Mouse (Mus musculus): ENCODE results near the gene Lhx9.

Gene Lhx9

DNA sequence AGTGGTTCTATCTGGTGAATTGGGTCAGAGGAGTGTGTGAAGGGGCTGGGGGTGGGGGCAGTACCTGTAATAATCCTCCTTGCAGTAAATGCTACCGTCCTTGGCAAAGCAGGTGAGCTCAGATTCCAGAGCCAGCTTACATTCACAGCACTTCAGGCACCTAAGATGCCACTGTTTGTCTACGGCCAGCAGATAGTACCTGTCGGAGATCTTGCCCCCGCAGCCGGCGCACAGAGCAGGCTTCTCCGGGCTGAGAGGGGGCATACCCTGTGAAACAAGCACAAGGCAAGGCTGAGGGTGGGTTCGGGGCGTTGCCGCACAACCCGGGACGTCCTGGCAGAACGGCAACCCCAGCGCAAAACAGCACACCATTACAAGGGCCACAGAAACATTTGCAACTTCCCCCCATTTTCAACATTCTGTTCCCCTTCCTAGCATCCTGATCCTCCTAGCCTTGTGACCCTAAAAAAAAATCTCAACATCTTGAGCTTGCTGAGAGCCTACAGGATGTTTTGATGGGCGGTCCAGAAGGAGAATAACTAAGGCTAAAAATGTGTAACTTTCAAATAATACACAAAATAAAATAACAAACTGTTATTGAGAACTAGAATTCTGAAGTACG lies 8.5 kb downstream of the Lhx9 start:
- no peak for DNase-seq (ENCODE audit: low read depth)

GRCm38 (mm10) chr1:138839291-138839690 lies 9.1 kb downstream of the Lhx9 start:
- DNase-seq (ENCODE audit: low read depth), result no peak

- DNase-seq (ENCODE audit: low read depth), result no peak
These were observed 10.3 kb downstream of the Lhx9 start for GRCm38 (mm10) chr1:138837786-138838743.

GRCm38 (mm10) chr1:138835355-138835900 lies 12.9 kb downstream of the Lhx9 start:
- peak; percentile 76 for DNase-seq (ENCODE audit: low read depth)

GRCm38 (mm10) chr1:138831309-138831708 lies 17.1 kb downstream of the Lhx9 start:
- peak; percentile 87 for DNase-seq (ENCODE audit: low read depth)

GRCm38 (mm10) chr1:138826841-138827240 lies 21.5 kb downstream of the Lhx9 start:
- DNase-seq (ENCODE audit: low read depth), result no peak

DNA sequence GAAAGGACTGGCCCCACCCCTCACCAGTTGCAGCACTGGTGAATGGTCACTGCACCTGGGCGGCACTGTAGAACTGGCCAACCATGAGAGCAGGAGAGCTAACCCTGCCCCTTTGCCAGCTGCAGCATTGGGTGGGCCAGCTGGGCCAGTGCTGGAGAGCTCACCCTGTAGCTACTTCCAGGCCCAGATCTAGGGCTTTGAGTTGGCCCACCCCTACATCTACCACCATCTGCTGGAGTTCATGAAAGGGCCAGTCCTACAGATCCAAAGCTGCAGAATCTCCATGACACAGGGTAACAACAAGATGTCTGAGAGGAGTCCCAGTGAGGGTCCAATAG lies 25.4 kb downstream of the Lhx9 start:
- DNase-seq (ENCODE audit: low read depth), result no peak

DNA sequence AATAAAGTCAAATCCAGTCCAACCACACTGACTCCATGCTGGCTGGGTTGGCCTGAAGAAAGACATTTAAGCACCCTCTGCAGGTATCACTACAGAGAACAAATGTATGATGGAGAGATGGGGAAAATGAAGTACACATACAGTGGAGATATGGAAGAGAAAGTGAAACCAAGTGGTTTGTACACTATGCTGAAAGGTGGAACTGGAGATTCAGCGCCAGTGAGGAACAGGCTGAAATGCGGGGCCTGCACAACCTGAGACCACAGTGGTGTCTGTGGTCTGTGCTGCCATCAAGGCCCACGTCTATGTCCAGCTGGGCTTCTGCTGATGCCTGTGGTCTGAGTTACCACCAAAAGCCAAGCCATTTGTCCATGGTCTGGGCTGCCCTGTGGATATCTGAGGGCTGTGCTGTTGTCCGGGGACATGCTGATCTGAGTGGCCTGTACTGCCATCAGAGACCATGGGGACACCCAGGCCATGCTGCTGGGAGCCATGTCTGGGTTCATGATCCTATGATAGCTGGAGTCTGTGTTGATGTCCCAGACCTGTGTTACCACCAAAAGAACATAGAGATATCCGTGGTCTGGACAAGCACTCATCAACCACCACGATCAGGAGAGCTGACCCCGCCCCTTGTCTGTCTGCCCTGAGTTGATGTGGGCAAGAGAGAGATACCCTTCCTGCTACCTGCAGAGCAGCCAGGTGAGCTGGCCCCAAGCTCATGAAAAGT lies 26.0 kb downstream of the Lhx9 start:
- DNase-seq (ENCODE audit: low read depth), result peak; percentile 32

DNA sequence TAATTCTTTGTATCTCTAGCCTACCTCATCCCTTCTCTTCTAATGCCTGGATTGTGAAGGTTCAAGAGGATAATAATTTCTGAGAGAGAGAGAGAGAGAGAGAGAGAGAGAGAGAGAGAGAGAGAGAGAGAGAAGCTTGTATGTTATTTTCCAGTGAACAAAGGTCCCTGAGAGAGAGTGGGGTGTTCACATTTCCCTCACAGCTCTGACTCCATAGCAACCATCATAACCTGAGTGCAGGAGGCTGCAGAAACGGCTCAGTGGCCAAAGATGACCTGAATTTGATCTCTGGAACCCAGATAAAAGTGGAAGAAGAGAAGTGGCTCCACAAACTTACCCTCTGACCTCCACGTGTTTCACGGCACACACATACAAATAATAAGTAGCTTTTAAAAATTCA lies 46.6 kb downstream of the Lhx9 start:
- DNase-seq (ENCODE audit: low read depth), result no peak

GRCm38 (mm10) chr1:138801296-138801695 lies 47.1 kb downstream of the Lhx9 start:
- DNase-seq (ENCODE audit: low read depth), result no peak

- DNase-seq (ENCODE audit: low read depth), result no peak
These were observed 48.6 kb downstream of the Lhx9 start for GRCm38 (mm10) chr1:138799692-138800314.

GRCm38 (mm10) chr1:138798110-138798509 lies 50.3 kb downstream of the Lhx9 start:
- DNase-seq (ENCODE audit: low read depth), result no peak

- DNase-seq (ENCODE audit: low read depth), result peak; percentile 87
These were observed 62.5 kb downstream of the Lhx9 start for GRCm38 (mm10) chr1:138785856-138786255.

GRCm38 (mm10) chr1:138784019-138784418 lies 64.4 kb downstream of the Lhx9 start:
- DNase-seq (ENCODE audit: low read depth), result no peak

Data from 416B (cell line).